Mouse (Mus musculus) heart, embryonic 12.5 days (tissue): ENCODE data around the gene Vps45. TPM values are rescaled to one million over a fixed set of nuclear protein-coding genes. Genes with fewer than 3 reads are reported as not detected.

Source experiments
- ATAC-seq: fragments of 200-750 bp; cut with Nextera tagmentation; 2 replicates; pipeline ENCODE4 v1.8.0; 2017; ENCODE audit warnings: moderate TSS enrichment, moderate library complexity; ENCODE audit not compliant: insufficient number of reproducible peaks, low FRiP score
- H3K27ac ChIP-seq: fragments of 300-500 bp; sonication (generic); 2 replicates; pipeline ENCODE4 v1.5.1; 2016; ENCODE audit warnings: mild to moderate bottlenecking, moderate library complexity; ENCODE audit not compliant: poor library complexity, severe bottlenecking
- H3K27me3 ChIP-seq: fragments of 300-500 bp; sonication (generic); replicated peaks from 2 replicates; pipeline ENCODE4 v1.6.1; 2016; ENCODE audit warnings: mild to moderate bottlenecking, moderate library complexity
- H3K36me3 ChIP-seq: fragments of 300-500 bp; sonication (generic); 2 replicates; pipeline ENCODE4 v1.6.1; 2016; ENCODE audit warnings: mild to moderate bottlenecking, moderate library complexity
- H3K4me1 ChIP-seq: fragments of 300-500 bp; sonication (generic); replicated peaks from 2 replicates; pipeline ENCODE4 v1.6.1; 2016; ENCODE audit warnings: mild to moderate bottlenecking
- H3K4me2 ChIP-seq: fragments of 300-500 bp; sonication (generic); 2 replicates; pipeline ENCODE4 v1.6.1; 2016; ENCODE audit warnings: mild to moderate bottlenecking, moderate library complexity
- H3K4me3 ChIP-seq: fragments of 300-500 bp; sonication (generic); 2 replicates; pipeline ENCODE4 v1.5.1; 2016; ENCODE audit warnings: mild to moderate bottlenecking
- H3K9ac ChIP-seq: fragments of 300-500 bp; sonication (generic); 2 replicates; pipeline ENCODE4 v1.6.1; 2016; ENCODE audit warnings: mild to moderate bottlenecking, moderate library complexity
- H3K9me3 ChIP-seq: fragments of 300-500 bp; sonication (generic); replicated peaks from 2 replicates; pipeline ENCODE4 v1.6.1; 2016; ENCODE audit warnings: mild to moderate bottlenecking, moderate library complexity
- WGBS: fragments of 180-500 bp; shearing (Covaris S2); methylation state at CpG from one replicate; pipeline ENCODE4 v1.1.7; 2016; 5-methylcytosine and 5-hydroxymethylcytosine counted together
- polyA plus RNA-seq: library from polyadenylated mRNA; unstranded; fragments of >200 nt; fragmentation: Nextera tagmentation; extraction: Ambion mirVana; gene quantifications from 2 replicates; pipeline ENCODE4 v1.2.1, GENCODE M21; 2016

Gene Vps45
- polyA plus RNA-seq, 1 experiment from 2014 or later = 32.8 TPM

DNA sequence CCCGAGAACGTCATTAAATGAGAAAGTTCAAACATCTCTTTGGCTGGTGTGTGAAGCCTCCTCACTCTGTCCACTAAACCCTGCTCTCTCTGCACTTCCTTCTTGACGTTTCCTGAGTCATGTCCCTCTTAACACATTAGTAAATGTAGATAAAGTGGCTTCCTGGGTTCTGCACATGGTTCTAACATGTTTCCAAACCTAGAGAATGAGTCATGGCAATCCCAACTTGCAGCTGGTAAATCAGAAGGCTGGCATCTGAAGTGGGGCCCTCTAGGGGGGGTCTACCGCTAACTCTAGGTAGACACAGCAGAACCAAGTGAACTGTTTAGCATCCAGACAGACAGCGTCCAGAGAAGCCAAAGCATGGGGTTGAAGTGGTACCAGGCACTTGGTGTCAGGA is 40.8 kb downstream of the Vps45 start:
- no peak overlapping the region for H3K4me2 ChIP-seq
- WGBS = 56% methylated on average over 5 of the region's 5 CpGs
- H3K9me3 ChIP-seq = no peaks in the 10 kb centered on the region
- no peak overlapping the region for H3K9ac ChIP-seq
- H3K4me1 ChIP-seq = peaks cover 15% of the 10 kb centered on the region
- ATAC-seq = no peak
- H3K4me3 ChIP-seq = no peak overlapping the region
- H3K27me3 ChIP-seq = no peaks in the 10 kb centered on the region
- no peaks in the 10 kb centered on the region for H3K36me3 ChIP-seq
- H3K27ac ChIP-seq = no peak overlapping the region

GRCm38 (mm10) chr3:96016257-96016889 is 41.9 kb downstream of the Vps45 start:
- no peak overlapping the region for H3K27ac ChIP-seq
- WGBS = 91% methylated on average over 2 of the region's 2 CpGs
- peaks cover 18% of the 10 kb centered on the region for H3K4me1 ChIP-seq
- no peak for ATAC-seq
- no peak overlapping the region for H3K9ac ChIP-seq
- H3K9me3 ChIP-seq = no peaks in the 10 kb centered on the region
- no peak overlapping the region for H3K4me3 ChIP-seq
- no peaks in the 10 kb centered on the region for H3K27me3 ChIP-seq
- no peaks in the 10 kb centered on the region for H3K36me3 ChIP-seq
- H3K4me2 ChIP-seq = no peak overlapping the region

- 87% methylated on average over 2 of the region's 2 CpGs for whole genome bisulfite sequencing
- Histone ChIP-seq H3K9me3 (no peaks in the 10 kb centered on the region), H3K27me3 (no peaks in the 10 kb centered on the region), H3K27ac (no peak overlapping the region), H3K4me1 (peaks cover 18% of the 10 kb centered on the region), H3K4me2 (no peak overlapping the region), H3K9ac (no peak overlapping the region), H3K36me3 (0 out of 2 replicates have a peak, but pooled peaks cover 5% of the 10 kb centered on the region), H3K4me3 (no peak overlapping the region)
- ATAC-seq = no peak
These were observed 42.6 kb downstream of the Vps45 start for GRCm38 (mm10) chr3:96015681-96016080.

DNA sequence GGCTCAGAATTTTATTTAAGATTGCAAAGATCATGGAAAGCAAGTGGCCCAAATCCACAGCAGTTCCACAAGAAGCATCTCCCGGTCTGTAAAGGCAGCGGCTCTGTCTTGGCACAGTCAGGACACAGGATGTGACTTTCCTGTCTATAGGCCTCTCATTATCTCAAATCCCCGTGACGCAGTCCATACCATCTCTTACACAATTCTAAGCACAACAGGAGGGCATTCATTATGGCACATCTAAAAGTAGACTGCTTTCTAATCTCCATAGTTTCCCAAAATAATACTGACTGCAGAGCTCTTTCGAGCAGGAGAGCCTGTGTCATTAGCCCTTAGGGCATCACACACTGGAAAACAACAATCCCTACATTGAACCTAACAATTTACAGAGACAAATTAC is 45.5 kb downstream of the Vps45 start:
- H3K9ac ChIP-seq = no peak overlapping the region
- H3K4me2 ChIP-seq = no peak overlapping the region
- no peak overlapping the region for H3K4me3 ChIP-seq
- H3K27ac ChIP-seq = peak overlapping the region; percentile 87
- no peaks in the 10 kb centered on the region for H3K9me3 ChIP-seq
- 0 out of 2 replicates have a peak, but pooled peaks cover 9% of the 10 kb centered on the region for H3K36me3 ChIP-seq
- peaks cover 18% of the 10 kb centered on the region for H3K4me1 ChIP-seq
- no peaks in the 10 kb centered on the region for H3K27me3 ChIP-seq
- 19% methylated on average over 5 of the region's 5 CpGs for WGBS
- peak; percentile 75; the same call in 1 of the 2 replicates for ATAC-seq

GRCm38 (mm10) chr3:96008463-96008862 is 49.8 kb downstream of the Vps45 start:
- H3K4me1 ChIP-seq = peaks cover 12% of the 10 kb centered on the region
- no peak overlapping the region for H3K9ac ChIP-seq
- no peak overlapping the region for H3K4me2 ChIP-seq
- 76% methylated on average over 6 of the region's 6 CpGs for WGBS
- H3K27me3 ChIP-seq = no peaks in the 10 kb centered on the region
- no peaks in the 10 kb centered on the region for H3K9me3 ChIP-seq
- no peak overlapping the region for H3K4me3 ChIP-seq
- no peak overlapping the region for H3K27ac ChIP-seq
- no peak for ATAC-seq
- H3K36me3 ChIP-seq = 0 out of 2 replicates have a peak, but pooled peaks cover 9% of the 10 kb centered on the region

DNA sequence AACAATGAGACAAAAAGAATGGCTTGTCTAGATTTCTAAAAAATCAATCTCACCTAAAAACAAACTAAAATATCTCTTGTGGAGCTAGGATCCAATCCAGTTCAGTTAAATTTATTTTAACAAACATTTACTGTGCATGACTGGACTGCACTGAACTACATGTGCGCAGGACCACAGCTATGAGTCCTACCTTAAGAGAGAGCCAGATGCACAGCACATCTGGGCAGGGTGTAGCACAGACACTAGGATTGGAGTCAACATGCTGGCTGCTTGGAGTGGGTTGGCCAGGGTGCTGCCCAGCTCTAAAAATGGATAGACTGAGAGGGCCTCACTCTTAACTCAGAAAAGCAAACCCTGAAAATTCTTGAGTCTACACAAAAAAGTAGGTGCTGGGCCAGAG is 56.7 kb downstream of the Vps45 start:
- H3K4me3 ChIP-seq = no peak overlapping the region
- H3K4me1 ChIP-seq = peaks cover 39% of the 10 kb centered on the region
- 96% methylated on average over 1 of the region's 1 CpGs for WGBS
- no peaks in the 10 kb centered on the region for H3K27me3 ChIP-seq
- H3K9ac ChIP-seq = no peak overlapping the region
- no peak for ATAC-seq
- H3K27ac ChIP-seq = peak overlapping the region; percentile 35; the same call in 1 of the 2 replicates
- H3K36me3 ChIP-seq = no peaks in the 10 kb centered on the region
- H3K9me3 ChIP-seq = no peaks in the 10 kb centered on the region
- no peak overlapping the region for H3K4me2 ChIP-seq

DNA sequence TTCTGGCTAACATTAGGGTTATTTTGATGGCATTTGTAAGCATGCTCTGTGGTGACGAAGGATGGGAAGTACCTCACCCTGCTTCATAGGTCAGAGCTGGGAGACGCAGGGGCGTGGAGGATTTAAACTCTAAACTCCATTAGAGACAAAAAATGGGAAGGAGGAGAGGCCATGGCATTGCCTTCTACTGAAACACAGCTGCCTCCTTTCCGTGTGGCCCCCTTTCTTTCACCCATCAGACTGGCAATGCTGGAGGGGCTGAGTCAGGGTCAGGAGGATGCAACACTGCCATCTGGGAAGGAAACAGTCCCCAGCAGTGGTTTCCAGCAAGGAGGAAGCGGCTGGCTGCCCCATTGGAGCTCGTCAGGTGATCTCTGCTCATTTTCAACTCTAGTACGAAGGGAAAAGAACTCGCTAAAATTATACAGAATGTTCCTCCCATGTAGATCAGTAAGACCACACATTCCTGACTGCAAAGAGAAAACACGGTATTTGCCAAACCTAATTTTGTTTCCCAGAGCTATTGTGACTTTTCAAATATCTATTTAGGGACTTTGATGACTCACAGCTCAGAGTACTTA is 57.3 kb downstream of the Vps45 start:
- Histone ChIP-seq H3K27me3 (no peaks in the 10 kb centered on the region), H3K9ac (no peak overlapping the region), H3K4me2 (no peak overlapping the region), H3K9me3 (no peaks in the 10 kb centered on the region), H3K27ac (peak overlapping the region; percentile 41; the same call in 1 of the 2 replicates), H3K4me1 (peaks cover 39% of the 10 kb centered on the region), H3K4me3 (no peak overlapping the region), H3K36me3 (no peaks in the 10 kb centered on the region)
- 57% methylated on average over 9 of the region's 9 CpGs for WGBS
- no peak for ATAC-seq

GRCm38 (mm10) chr3:96000080-96000632 is 58.1 kb downstream of the Vps45 start:
- peaks cover 39% of the 10 kb centered on the region for H3K4me1 ChIP-seq
- no peaks in the 10 kb centered on the region for H3K9me3 ChIP-seq
- H3K27ac ChIP-seq = peak overlapping the region; percentile 60
- no peaks in the 10 kb centered on the region for H3K27me3 ChIP-seq
- H3K9ac ChIP-seq = peak overlapping the region; percentile 9; the same call in 1 of the 2 replicates
- WGBS = 74% methylated on average over 14 of the region's 14 CpGs
- no peak overlapping the region for H3K4me2 ChIP-seq
- H3K36me3 ChIP-seq = no peaks in the 10 kb centered on the region
- no peak overlapping the region for H3K4me3 ChIP-seq
- no peak for ATAC-seq

DNA sequence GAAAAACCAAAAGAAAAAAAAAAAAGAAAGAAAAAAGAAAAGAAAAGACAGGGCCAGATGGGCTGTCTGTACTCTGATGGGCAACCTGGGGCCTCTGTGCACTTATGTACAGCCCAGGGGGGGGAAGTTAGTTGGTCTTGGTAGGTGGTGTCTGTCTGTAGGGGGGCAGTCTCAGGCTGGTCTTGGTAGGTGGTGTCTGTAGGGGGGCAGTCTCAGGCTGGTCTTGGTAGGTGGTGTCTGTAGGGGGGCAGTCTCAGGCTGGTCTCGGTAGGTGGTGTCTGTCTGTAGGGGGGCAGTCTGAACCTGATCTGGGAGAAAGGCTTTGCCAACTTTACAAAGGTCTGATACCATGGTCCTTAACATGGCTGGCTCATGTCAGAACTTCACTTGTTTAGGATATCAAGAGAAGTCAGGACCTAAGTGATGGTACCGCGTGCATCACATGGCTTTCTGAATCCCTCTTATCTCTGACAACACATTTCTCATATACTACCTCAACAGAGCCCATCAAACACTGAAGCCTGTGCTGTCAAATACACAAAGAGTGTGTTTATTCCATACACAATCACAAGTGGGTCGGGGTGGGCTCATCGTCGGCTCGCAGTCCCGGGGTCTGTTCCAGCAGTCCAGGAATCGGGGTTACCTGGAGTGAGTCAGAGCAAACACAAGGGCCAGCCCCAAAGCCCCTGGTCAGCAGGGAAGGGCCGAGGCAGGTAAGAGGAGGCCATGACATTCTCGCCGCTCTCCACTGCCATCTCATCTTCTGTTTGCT is 58.8 kb downstream of the Vps45 start:
- H3K36me3 ChIP-seq = no peaks in the 10 kb centered on the region
- ATAC-seq = no peak
- H3K27ac ChIP-seq = peak overlapping the region; percentile 60
- H3K4me3 ChIP-seq = no peak overlapping the region
- peaks cover 39% of the 10 kb centered on the region for H3K4me1 ChIP-seq
- no peak overlapping the region for H3K4me2 ChIP-seq
- peak overlapping the region; percentile 9; the same call in 1 of the 2 replicates for H3K9ac ChIP-seq
- 77% methylated on average over 12 of the region's 12 CpGs for WGBS
- no peaks in the 10 kb centered on the region for H3K9me3 ChIP-seq
- H3K27me3 ChIP-seq = no peaks in the 10 kb centered on the region

DNA sequence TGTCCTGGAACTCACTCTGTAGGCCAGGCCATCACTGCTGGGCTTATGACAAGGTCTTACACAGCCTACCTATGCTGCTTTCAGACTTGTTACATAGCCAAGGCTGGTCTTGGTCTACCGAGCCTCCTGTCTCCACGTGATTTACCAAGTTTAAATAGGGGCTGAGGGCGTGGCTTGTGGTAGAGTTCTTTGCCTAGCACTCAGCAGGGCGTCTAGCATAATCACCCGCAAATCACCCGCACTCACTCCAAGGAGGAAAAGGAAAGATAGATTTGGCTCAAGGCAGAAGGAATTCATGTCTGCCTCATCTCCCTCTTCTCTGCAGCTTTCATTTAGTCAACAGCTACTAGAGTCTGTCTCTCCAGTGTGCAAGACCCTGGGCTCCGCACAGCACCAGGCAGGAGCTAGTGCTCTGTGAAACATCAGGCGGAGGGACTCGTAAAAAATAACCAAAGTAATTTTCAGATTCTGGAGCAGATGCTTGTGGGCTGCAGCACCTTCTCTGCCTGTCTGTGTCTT is 61.0 kb downstream of the Vps45 start:
- Histone ChIP-seq H3K9ac (peak overlapping the region; percentile 99), H3K27me3 (no peaks in the 10 kb centered on the region), H3K4me2 (peak overlapping the region; percentile 84), H3K4me1 (peaks cover 59% of the 10 kb centered on the region), H3K9me3 (no peaks in the 10 kb centered on the region), H3K27ac (peak overlapping the region; percentile 100), H3K4me3 (peak overlapping the region; percentile 94), H3K36me3 (peaks cover 4% of the 10 kb centered on the region)
- 16% methylated on average over 9 of the region's 9 CpGs for WGBS
- no peak for ATAC-seq
